Mouse (Mus musculus) MEL (cell line): ENCODE data around the gene Mxra7.

Source experiments
- CTCF ChIP-seq, 3 experiments: IDR thresholded peaks in 2 of 3; conservative IDR thresholded peaks in 1 of 3; 2 replicates each; pipeline ENCODE4 v1.5.1; 2011 to 2012; ENCODE audit warnings: low read length in 3 of 3, low read depth in 2 of 3, mild to moderate bottlenecking in 2 of 3, improper control_type of control experiment in 1 of 3, inconsistent platforms in 1 of 3, mixed read lengths in 1 of 3, moderate library complexity in 1 of 3; ENCODE audit not compliant: control insufficient read depth in 1 of 3, insufficient read depth in 1 of 3, poor library complexity in 1 of 3, severe bottlenecking in 1 of 3
- E2F4 ChIP-seq: IDR thresholded peaks from 2 replicates; pipeline ENCODE4 v1.6.1; 2011; ENCODE audit warnings: low read depth, low read length, improper control_type of control experiment, borderline replicate concordance
- EP300 ChIP-seq, 2 experiments: IDR thresholded peaks; 2 replicates each; pipeline ENCODE4 v1.6.1; 2011; ENCODE audit warnings: improper control_type of control experiment in 2 of 2, low read length in 2 of 2, low read depth in 1 of 2, mild to moderate bottlenecking in 1 of 2
- GABPA ChIP-seq: IDR thresholded peaks from 2 replicates; pipeline ENCODE4 v1.6.1; 2012; ENCODE audit warnings: low read depth, mild to moderate bottlenecking, inconsistent platforms, low read length, improper control_type of control experiment, moderate library complexity
- GATA1 ChIP-seq: IDR thresholded peaks from 2 replicates; pipeline ENCODE4 v1.6.1; 2011; ENCODE audit warnings: low read depth, low read length, improper control_type of control experiment
- MAFK ChIP-seq: IDR thresholded peaks from 2 replicates; pipeline ENCODE4 v1.6.1; 2011; ENCODE audit warnings: low read depth, mild to moderate bottlenecking, low read length, improper control_type of control experiment, borderline replicate concordance
- MAX ChIP-seq: IDR thresholded peaks from 2 replicates; pipeline ENCODE4 v1.6.1; 2011; ENCODE audit warnings: low read length, improper control_type of control experiment
- MYC ChIP-seq: IDR thresholded peaks from 2 replicates; pipeline ENCODE4 v1.6.1; 2011; ENCODE audit warnings: low read depth, mild to moderate bottlenecking, low read length, improper control_type of control experiment, moderate library complexity
- POLR2A ChIP-seq, 2 experiments: IDR thresholded peaks; 2 replicates each; pipeline ENCODE4 v1.6.1; 2011 to 2012; ENCODE audit warnings: low read length in 2 of 2, mild to moderate bottlenecking in 2 of 2, control low read depth in 1 of 2, improper control_type of control experiment in 1 of 2, low read depth in 1 of 2, moderate library complexity in 1 of 2; ENCODE audit not compliant: control insufficient read depth in 1 of 2, insufficient read depth in 1 of 2, poor library complexity in 1 of 2
- POLR2AphosphoS2 ChIP-seq: IDR thresholded peaks from 2 replicates; pipeline ENCODE4 v1.6.1; 2011; ENCODE audit warnings: low read length, improper control_type of control experiment
- TAL1 ChIP-seq: IDR thresholded peaks from 2 replicates; pipeline ENCODE4 v1.6.1; 2012; ENCODE audit warnings: mild to moderate bottlenecking, inconsistent platforms, low read length, moderate library complexity, mixed read lengths
- TBP ChIP-seq: IDR thresholded peaks from 2 replicates; pipeline ENCODE4 v1.8.0; 2011; ENCODE audit warnings: low read depth, low read length, improper control_type of control experiment
- ZC3H11A ChIP-seq: IDR thresholded peaks from 2 replicates; pipeline ENCODE4 v1.6.1; 2012; ENCODE audit warnings: low read depth, mild to moderate bottlenecking, inconsistent platforms, low read length, improper control_type of control experiment
- ZNF384 ChIP-seq: IDR thresholded peaks from 2 replicates; pipeline ENCODE4 v1.6.1; 2012; ENCODE audit warnings: low read depth, mild to moderate bottlenecking, inconsistent platforms, low read length, improper control_type of control experiment

DNA sequence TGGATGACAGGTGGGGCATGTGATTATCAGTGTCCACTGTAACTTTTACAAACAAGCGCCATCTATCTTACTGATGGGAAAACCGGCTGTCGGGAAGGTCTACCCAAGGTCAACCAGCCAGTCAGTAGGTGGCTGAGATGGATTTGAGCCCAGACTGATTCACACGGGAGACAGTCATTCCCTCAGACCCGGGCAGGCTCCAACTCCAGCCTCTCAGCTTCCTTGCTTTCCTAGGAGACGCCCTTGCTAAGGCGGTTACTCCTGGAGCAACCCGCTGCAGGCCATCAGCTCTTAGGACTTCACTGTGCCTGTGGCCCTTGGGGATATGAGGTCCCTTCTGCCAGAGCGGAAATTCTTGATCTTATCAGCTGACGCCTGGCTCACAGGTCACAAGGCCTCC, 36.6 kb upstream of the Mxra7 start:
- no peak for TF ChIP-seq TAL1
- TF ChIP-seq GABPA, result no peak
- TF ChIP-seq CTCF (IDR thresholded peaks at IDR 0.05 in 2 of 3, conservative IDR thresholded peaks at IDR 0.05 in 1 of 3; ENCODE audit: control insufficient read depth in 1 of 3, insufficient read depth in 1 of 3, low read depth in 2 of 3, low read length in 3 of 3, poor library complexity in 1 of 3, severe bottlenecking in 1 of 3), result no peak
- TF ChIP-seq MAX, result no peak
- no peak for TF ChIP-seq EP300 (IDR thresholded peaks at IDR 0.05; ENCODE audit: low read depth in 1 of 2, low read length in 2 of 2)
- no peak for TF ChIP-seq POLR2A (IDR thresholded peaks at IDR 0.05; ENCODE audit: control insufficient read depth in 1 of 2, insufficient read depth in 1 of 2, low read depth in 1 of 2, low read length in 2 of 2, poor library complexity in 1 of 2)
- no peak for TF ChIP-seq POLR2AphosphoS2
- TF ChIP-seq ZNF384, result no peak
- no peak for TF ChIP-seq E2F4
- no peak for TF ChIP-seq TBP
- TF ChIP-seq GATA1, result no peak
- no peak for TF ChIP-seq ZC3H11A
- no peak for TF ChIP-seq MAFK
- no peak for TF ChIP-seq MYC
